Mouse (Mus musculus) c-Kit-positive CD71-positive TER-119-negative erythroid progenitor cells, embryonic 14.5 days (primary cell): ENCODE results near the gene Otop1.

Experiments used
- DNase-seq: peaks from one replicate; pipeline ENCODE4 v3.0.0-alpha.2; 2013; ENCODE audit warnings: low read depth

The Otop1 gene

GRCm38 (mm10) chr5:38275771-38276170, at the start of gene Otop1:
Gene Otop1 (plus strand): TSS chr5:38275972.
- DNase-seq: no peak

DNA sequence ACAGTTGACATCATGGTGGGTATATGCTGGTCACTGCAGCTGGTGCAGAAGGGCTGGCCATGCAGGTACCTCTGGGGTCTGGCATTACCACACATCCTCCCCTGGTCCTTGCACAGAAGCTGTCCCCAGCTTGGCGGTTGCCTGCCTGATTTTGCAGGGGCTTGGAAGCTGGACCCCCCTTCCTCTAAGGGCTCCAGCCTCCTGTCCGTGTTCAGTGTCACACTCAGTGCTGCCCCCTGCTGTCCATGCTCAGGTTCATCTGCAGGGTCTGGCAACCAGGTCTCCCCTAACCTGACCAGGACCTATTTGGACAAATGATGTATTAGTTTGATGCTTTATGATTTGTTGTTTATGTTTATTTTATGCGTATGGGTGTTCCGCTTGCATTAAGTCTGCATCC, 40.4 kb upstream of the Otop1 start:
- peak; percentile 35 for DNase-seq

GRCm38 (mm10) chr5:38236627-38237026, 39.1 kb upstream of the Otop1 start:
- DNase-seq: no peak

GRCm38 (mm10) chr5:38240727-38241472, 34.9 kb upstream of the Otop1 start:
- DNase-seq: no peak

- no peak for DNase-seq
Observed at GRCm38 (mm10) chr5:38241473-38241834, 34.3 kb upstream of the Otop1 start.

GRCm38 (mm10) chr5:38241966-38242365, 33.8 kb upstream of the Otop1 start:
- no peak for DNase-seq

- DNase-seq: no peak
Observed at GRCm38 (mm10) chr5:38255195-38255594, 20.6 kb upstream of the Otop1 start.

DNA sequence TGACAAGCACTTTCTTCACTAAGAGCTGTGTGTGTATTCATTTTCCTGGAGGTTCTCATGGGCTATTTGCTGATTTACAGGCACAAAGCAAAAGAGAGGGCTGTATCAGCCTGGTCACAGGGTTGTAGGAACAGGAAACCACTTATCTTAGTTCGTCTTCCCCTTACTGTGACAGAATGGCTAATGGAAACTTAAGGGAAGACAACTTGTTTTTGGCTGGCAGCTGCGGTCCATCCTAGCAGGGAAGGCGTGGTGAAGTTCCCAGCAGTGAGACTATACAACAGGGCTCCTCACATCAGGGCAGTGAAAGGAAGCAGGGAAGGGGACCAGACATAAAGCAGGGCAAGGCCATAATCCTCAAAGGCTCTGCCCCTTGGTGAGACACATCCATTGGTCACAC, 20.1 kb upstream of the Otop1 start:
- DNase-seq: no peak

GRCm38 (mm10) chr5:38256551-38256950, 19.2 kb upstream of the Otop1 start:
- no peak for DNase-seq

GRCm38 (mm10) chr5:38258034-38258772, 17.6 kb upstream of the Otop1 start:
- DNase-seq: no peak

DNA sequence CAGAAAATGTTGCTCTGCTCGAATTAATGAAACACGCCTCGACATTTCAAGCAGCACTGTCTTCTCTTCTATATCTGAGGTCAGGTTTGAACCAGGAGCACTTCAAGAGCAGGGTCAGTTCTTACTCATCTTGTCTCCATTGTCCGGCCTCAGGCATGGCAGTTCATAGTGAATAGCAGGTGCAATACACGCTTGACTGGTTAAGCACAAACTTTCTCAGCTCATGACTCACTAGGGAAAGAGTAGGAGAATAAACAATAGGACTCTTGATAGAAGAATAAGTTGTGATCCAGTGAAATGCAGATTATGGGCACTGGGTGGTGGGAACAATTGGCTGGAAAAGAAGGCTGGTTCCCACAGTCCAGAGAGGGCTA, 17.0 kb upstream of the Otop1 start:
- no peak for DNase-seq

DNA sequence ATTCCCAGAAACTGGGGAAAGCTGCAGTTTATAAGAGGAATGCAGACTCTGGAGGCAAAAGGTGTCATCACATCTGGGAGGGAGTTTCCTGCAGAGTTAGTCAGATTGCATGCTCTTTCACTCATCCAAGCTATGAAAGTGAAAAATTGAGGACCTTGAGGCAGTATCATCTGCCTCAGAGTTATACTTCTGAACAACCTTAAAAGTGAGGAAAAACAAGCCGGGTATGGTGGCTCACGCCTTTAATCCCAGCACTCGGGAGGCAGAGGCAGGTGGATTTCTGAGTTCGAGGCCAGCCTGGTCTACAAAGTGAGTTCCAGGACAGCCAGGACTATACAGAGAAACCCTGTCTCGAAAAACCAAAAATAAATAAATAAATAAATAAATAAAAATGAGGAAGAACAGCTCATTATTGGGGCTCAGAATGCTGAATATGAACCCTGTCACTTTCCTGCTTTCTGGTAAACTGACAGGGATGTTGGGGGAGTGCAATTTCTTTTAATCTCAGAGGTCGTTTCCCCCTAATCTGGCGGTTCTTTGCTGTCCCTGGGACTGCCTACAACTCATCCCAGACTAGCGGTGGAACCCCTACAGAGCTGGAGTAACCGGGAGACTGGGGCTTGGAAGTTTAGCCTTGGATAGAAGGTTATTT, 16.2 kb upstream of the Otop1 start:
- DNase-seq: peak; percentile 7

GRCm38 (mm10) chr5:38260107-38260682, 15.6 kb upstream of the Otop1 start, which contains the start of gene Tmem128:
Gene Tmem128 (plus strand): TSS chr5:38260185.
- peak; percentile 48 for DNase-seq

GRCm38 (mm10) chr5:38270942-38271341, 4.8 kb upstream of the Otop1 start:
- no peak for DNase-seq

DNA sequence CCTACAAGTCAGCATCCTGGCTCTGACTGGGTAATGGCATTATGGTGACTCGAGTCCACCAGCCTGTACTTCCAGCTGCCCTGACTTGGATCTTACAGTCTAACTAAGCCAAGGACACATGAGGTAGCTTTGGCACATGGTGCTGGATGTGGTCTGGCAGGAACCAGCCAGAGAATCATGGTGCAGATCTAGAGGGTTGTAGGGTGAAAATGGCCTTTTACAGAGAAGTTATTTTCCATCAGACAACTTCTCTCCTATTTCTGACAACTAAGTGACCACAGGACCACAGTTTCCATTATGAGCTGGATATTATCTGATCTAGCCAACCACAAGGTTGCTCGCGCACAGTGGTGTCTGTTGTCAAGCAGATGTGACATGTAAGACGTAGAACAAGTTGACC, 1.9 kb upstream of the Otop1 start:
- no peak for DNase-seq

GRCm38 (mm10) chr5:38276451-38276850, 679 bp downstream of the Otop1 start:
- DNase-seq: no peak

- DNase-seq: no peak
Observed at GRCm38 (mm10) chr5:38277098-38277866, 1.5 kb downstream of the Otop1 start.

DNA sequence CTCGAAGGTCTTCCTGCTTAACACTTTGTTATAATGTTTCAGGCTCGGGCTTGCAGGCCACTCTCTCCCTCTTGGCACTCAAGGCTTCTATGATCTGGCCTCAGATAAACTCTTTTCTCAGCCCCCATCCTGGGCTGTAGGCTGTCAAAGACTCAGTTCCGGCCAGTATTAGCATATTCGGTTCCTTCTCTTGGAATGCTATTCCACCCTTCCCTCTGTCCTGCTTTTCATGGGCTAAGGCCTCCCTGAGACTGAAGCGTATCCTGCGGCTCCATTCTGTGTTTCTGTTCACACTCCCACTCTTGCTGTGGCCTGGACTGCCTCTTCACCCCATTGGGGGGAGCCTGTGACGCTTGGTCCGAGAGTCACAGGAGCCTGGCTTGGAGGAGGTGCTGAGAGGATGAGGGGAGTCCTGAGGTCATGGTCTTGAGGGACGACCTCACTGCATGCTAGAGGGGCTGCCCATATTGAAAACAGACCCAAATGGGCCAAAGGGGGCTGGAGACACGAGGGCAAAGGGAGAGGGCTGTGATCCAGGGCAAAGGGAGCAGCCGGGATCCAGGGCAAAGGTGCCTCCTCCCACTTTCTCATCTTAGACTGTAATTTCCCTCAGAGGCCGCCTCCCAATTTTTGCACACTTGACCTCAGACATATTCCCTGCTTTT, 2.3 kb downstream of the Otop1 start:
- DNase-seq: no peak

DNA sequence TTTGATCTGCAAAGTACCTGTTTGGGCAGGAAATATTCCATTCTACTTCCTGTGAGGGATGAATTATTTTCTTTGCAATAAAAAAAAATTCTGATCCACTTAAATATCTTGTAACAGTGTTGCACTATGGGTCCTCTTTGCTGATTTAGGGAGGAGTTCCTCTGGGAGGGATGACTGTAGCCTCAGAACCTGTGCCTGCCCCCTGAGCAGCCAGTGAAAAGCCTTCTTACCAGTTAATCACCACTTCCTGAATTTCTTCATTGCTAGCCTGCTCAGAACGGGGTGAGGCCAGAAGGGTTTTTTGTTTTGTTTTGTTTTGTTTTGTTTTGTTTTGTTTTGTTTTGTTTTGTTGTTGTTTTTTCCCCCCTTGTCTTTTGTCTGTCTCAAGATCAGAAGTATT, 4.3 kb downstream of the Otop1 start:
- no peak for DNase-seq

- no peak for DNase-seq
Observed at GRCm38 (mm10) chr5:38285724-38286123, 10.0 kb downstream of the Otop1 start.

GRCm38 (mm10) chr5:38288476-38288875, 12.7 kb downstream of the Otop1 start:
- no peak for DNase-seq
